Mouse (Mus musculus) midbrain, embryonic 15.5 days (tissue): ENCODE measurements around the gene Mlph. TPM values are rescaled to one million over a fixed set of nuclear protein-coding genes. Genes with fewer than 3 reads are reported as not detected.

ENCODE experiments used
- ATAC-seq: fragments of 200-750 bp; cut with Nextera tagmentation; replicated peaks from 2 replicates; pipeline ENCODE4 v1.8.0; 2017; ENCODE audit warnings: moderate TSS enrichment
- H3K27ac ChIP-seq: fragments of 300-500 bp; sonication (generic); 2 replicates; pipeline ENCODE4 v1.5.1; 2015; ENCODE audit warnings: mild to moderate bottlenecking, inconsistent platforms
- H3K27me3 ChIP-seq: fragments of 300-500 bp; sonication (generic); replicated peaks from 2 replicates; pipeline ENCODE4 v1.6.1; 2015; ENCODE audit warnings: inconsistent platforms
- H3K36me3 ChIP-seq: fragments of 300-500 bp; sonication (generic); replicated peaks from 2 replicates; pipeline ENCODE4 v1.6.1; 2015; ENCODE audit warnings: inconsistent platforms
- H3K4me1 ChIP-seq: fragments of 300-500 bp; sonication (generic); 2 replicates; pipeline ENCODE4 v1.6.1; 2015; ENCODE audit warnings: inconsistent platforms
- H3K4me2 ChIP-seq: fragments of 300-500 bp; sonication (generic); 2 replicates; pipeline ENCODE4 v1.6.1; 2015; ENCODE audit warnings: inconsistent platforms, mild to moderate bottlenecking, moderate library complexity
- H3K4me3 ChIP-seq: fragments of 300-500 bp; sonication (generic); 2 replicates; pipeline ENCODE4 v1.5.1; 2015; ENCODE audit warnings: mild to moderate bottlenecking, inconsistent platforms
- H3K9ac ChIP-seq: fragments of 300-500 bp; sonication (generic); 2 replicates; pipeline ENCODE4 v1.6.1; 2015; ENCODE audit warnings: mild to moderate bottlenecking, inconsistent platforms
- H3K9me3 ChIP-seq: fragments of 300-500 bp; sonication (generic); 2 replicates; pipeline ENCODE4 v1.6.1; 2016; ENCODE audit warnings: inconsistent platforms
- WGBS: fragments of 180-500 bp; shearing (Covaris S2); methylation state at CpG from one replicate; pipeline ENCODE4 v1.1.7; 2015; ENCODE audit warnings: mixed read lengths; 5-methylcytosine and 5-hydroxymethylcytosine counted together
- polyA plus RNA-seq: library from polyadenylated mRNA; unstranded; fragments of >200 nt; fragmentation: Nextera tagmentation; extraction: Ambion mirVana; gene quantifications from 2 replicates; pipeline ENCODE4 v1.2.1, GENCODE M21; 2015

Mlph gene
- polyA plus RNA-seq, 1 experiment from 2014 or later, result 0.46 TPM

- H3K9ac ChIP-seq, result no peak overlapping the region
- H3K27me3 ChIP-seq, result no peaks in the 10 kb centered on the region
- H3K4me3 ChIP-seq, result no peak overlapping the region
- H3K36me3 ChIP-seq, result no peaks in the 10 kb centered on the region
- WGBS, result 87% methylated on average over 5 of the region's 5 CpGs
- H3K27ac ChIP-seq, result no peak overlapping the region
- H3K9me3 ChIP-seq, result no peaks in the 10 kb centered on the region
- peaks cover 4% of the 10 kb centered on the region; the same call in 1 of the 2 replicates for H3K4me1 ChIP-seq
- no peak overlapping the region for H3K4me2 ChIP-seq
- no peak for ATAC-seq
These were observed 15.1 kb upstream of the Mlph start for GRCm38 (mm10) chr1:90899816-90900215.

DNA sequence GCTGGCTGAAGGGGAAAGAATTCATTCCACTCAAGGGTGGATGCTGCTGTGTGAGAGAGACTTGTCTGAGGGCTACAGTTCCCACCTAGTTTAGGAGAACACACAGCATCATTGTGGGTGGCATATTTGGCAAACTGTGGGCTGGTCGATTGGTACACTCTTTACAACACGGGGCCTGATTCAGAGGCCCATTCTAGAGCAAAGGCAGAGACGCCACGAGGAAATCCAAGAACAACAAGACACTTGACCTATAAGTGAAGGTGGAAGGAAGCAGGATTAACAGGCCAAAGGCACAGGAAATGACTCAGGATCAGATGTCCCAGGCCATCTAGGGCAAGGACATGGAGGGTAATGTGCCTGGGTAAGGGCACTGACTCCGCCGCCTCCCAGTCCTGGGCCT is 14.5 kb upstream of the Mlph start:
- Histone ChIP-seq H3K4me3 (no peak overlapping the region), H3K9me3 (no peaks in the 10 kb centered on the region), H3K27ac (no peak overlapping the region), H3K27me3 (no peaks in the 10 kb centered on the region), H3K4me1 (peaks cover 4% of the 10 kb centered on the region; the same call in 1 of the 2 replicates), H3K36me3 (no peaks in the 10 kb centered on the region), H3K9ac (no peak overlapping the region), H3K4me2 (no peak overlapping the region)
- WGBS, result 89% methylated on average over 6 of the region's 6 CpGs
- ATAC-seq, result no peak

DNA sequence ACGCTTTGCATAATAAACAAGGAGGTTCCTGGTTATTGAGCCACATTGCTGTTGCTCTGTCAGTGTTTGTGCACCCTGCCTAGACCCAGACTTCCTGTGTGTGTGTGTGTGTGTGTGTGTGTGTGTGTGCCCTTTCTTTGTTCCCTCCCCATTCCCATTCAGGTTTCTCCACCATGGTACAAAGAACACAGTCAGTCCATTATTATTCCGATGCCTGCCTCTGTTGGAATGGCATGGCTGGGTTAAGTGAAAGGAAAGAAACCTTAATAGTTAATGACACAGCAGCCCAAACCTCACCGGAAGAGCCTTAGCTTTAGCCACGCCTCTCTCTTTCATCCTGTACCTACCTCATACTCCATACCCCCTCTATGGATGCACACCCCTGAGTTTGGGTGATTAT is 13.6 kb upstream of the Mlph start:
- Histone ChIP-seq H3K9me3 (no peaks in the 10 kb centered on the region), H3K27ac (no peak overlapping the region), H3K27me3 (no peaks in the 10 kb centered on the region), H3K36me3 (no peaks in the 10 kb centered on the region), H3K4me2 (no peak overlapping the region), H3K4me3 (no peak overlapping the region), H3K9ac (no peak overlapping the region), H3K4me1 (peaks cover 4% of the 10 kb centered on the region; the same call in 1 of the 2 replicates)
- no peak for ATAC-seq
- WGBS, result 55% methylated on average over 4 of the region's 4 CpGs

- Histone ChIP-seq H3K9me3 (no peaks in the 10 kb centered on the region), H3K27me3 (no peaks in the 10 kb centered on the region), H3K27ac (no peak overlapping the region), H3K4me3 (no peak overlapping the region), H3K4me1 (peaks cover 4% of the 10 kb centered on the region; the same call in 1 of the 2 replicates), H3K9ac (no peak overlapping the region), H3K4me2 (no peak overlapping the region), H3K36me3 (no peaks in the 10 kb centered on the region)
- no peak for ATAC-seq
- WGBS, result 78% methylated on average over 6 of the region's 6 CpGs
These were observed 13.1 kb upstream of the Mlph start for GRCm38 (mm10) chr1:90901681-90902208.

- Histone ChIP-seq H3K4me3 (no peak overlapping the region), H3K4me1 (peaks cover 4% of the 10 kb centered on the region; the same call in 1 of the 2 replicates), H3K4me2 (no peak overlapping the region), H3K27me3 (no peaks in the 10 kb centered on the region), H3K27ac (no peak overlapping the region), H3K9ac (no peak overlapping the region), H3K36me3 (no peaks in the 10 kb centered on the region), H3K9me3 (no peaks in the 10 kb centered on the region)
- 83% methylated on average over 3 of the region's 3 CpGs for WGBS
- no peak for ATAC-seq
These were observed 12.1 kb upstream of the Mlph start for GRCm38 (mm10) chr1:90902751-90903150.

- peaks cover 4% of the 10 kb centered on the region; the same call in 1 of the 2 replicates for H3K4me1 ChIP-seq
- ATAC-seq, result no peak
- H3K36me3 ChIP-seq, result no peaks in the 10 kb centered on the region
- H3K4me2 ChIP-seq, result no peak overlapping the region
- H3K9ac ChIP-seq, result no peak overlapping the region
- H3K9me3 ChIP-seq, result no peaks in the 10 kb centered on the region
- 59% methylated on average over 3 of the region's 3 CpGs for WGBS
- no peaks in the 10 kb centered on the region for H3K27me3 ChIP-seq
- no peak overlapping the region for H3K27ac ChIP-seq
- H3K4me3 ChIP-seq, result no peak overlapping the region
These were observed 11.5 kb upstream of the Mlph start for GRCm38 (mm10) chr1:90903211-90903945.

- Histone ChIP-seq H3K27me3 (no peaks in the 10 kb centered on the region), H3K4me3 (no peak overlapping the region), H3K36me3 (no peaks in the 10 kb centered on the region), H3K9me3 (no peaks in the 10 kb centered on the region), H3K4me2 (no peak overlapping the region), H3K4me1 (peaks cover 4% of the 10 kb centered on the region; the same call in 1 of the 2 replicates), H3K9ac (no peak overlapping the region), H3K27ac (no peak overlapping the region)
- ATAC-seq, result no peak
- 67% methylated on average over 8 of the region's 8 CpGs for WGBS
These were observed 10.9 kb upstream of the Mlph start for GRCm38 (mm10) chr1:90903971-90904458.

DNA sequence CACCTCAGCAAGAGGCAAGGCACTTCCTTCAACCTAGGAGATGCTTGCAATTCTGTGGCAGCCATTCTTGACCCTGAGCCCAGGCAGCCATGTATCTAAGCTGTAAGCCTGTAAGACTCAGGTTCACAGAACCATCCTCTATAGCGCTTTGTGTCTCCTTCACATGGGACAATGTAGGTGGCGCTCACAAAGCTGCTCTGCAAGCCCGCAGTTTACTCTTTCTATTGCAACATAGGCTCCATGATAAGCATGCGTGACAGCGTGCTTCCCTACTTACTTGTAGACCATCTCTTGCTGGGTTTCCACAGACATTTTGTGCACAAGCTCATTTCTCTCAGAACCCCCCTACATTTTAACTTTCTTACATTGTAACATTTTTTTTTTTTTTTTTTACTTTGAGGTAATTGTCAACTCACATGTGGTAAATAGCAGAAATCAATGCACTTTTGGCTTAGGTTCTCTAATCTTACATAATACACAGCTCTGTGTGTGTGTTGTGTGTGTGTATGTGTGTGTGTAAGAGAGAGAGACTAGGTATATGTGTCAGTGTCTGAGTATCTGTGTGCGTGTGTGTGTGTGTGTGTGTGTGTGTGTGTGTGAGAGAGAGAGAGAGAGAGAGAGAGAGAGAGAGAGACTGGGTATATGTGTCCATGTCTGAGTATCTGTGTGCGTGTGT is 10.0 kb upstream of the Mlph start:
- H3K27me3 ChIP-seq, result no peaks in the 10 kb centered on the region
- H3K9me3 ChIP-seq, result no peaks in the 10 kb centered on the region
- WGBS, result 85% methylated on average over 7 of the region's 7 CpGs
- no peak overlapping the region for H3K4me2 ChIP-seq
- no peak for ATAC-seq
- no peaks in the 10 kb centered on the region for H3K36me3 ChIP-seq
- H3K4me1 ChIP-seq, result peaks cover 5% of the 10 kb centered on the region; the same call in 1 of the 2 replicates
- H3K27ac ChIP-seq, result no peak overlapping the region
- H3K9ac ChIP-seq, result no peak overlapping the region
- no peak overlapping the region for H3K4me3 ChIP-seq

DNA sequence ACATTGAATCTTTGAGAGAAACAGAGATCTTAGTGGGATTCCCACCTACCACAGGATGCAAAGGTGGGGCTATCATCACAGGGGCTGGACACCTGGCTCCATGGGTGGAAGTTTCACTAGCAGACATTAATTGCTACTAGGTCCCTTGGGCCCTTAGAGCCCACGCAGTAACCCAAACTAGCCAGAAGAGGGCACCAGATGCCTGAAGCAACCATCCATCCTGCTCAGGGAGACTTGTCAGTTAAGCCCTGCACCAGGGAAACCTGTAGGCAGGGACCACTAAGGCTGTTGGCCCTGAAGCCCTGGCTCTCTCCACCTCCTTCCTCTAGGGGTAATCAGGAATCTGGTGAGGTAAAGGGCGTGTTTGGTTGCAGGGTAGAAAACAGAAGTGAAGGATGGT is 8.5 kb upstream of the Mlph start:
- H3K27ac ChIP-seq, result no peak overlapping the region
- no peak overlapping the region for H3K4me2 ChIP-seq
- H3K9ac ChIP-seq, result no peak overlapping the region
- H3K4me3 ChIP-seq, result no peak overlapping the region
- H3K9me3 ChIP-seq, result no peaks in the 10 kb centered on the region
- ATAC-seq, result no peak
- no peaks in the 10 kb centered on the region for H3K36me3 ChIP-seq
- peaks cover 8% of the 10 kb centered on the region; the same call in 1 of the 2 replicates for H3K4me1 ChIP-seq
- WGBS, result 7% methylated on average over 2 of the region's 2 CpGs
- H3K27me3 ChIP-seq, result no peaks in the 10 kb centered on the region

DNA sequence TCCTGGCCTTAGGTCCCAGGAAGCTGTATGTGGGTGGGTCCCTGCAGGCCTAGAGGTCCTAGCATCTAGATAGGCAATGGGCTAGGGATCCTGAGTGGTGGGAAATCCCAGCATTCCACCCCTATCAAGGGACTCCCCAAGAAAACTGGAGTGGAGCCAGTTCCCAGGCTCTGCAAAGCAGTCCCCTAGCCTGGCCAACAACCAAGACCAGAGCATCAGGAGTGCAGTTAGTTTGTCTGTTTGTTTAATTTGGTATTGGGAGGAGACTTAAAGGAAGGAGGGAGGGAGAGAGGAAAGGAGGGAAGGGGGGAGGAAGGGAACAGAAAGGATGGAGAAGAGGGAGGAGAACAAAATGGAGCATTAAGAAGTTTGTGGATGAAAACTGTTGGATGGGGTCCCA is 5.7 kb upstream of the Mlph start:
- H3K4me1 ChIP-seq, result peaks cover 4% of the 10 kb centered on the region; the same call in 1 of the 2 replicates
- H3K9me3 ChIP-seq, result no peaks in the 10 kb centered on the region
- H3K27ac ChIP-seq, result no peak overlapping the region
- no peaks in the 10 kb centered on the region for H3K27me3 ChIP-seq
- no peak overlapping the region for H3K4me2 ChIP-seq
- no peak for ATAC-seq
- H3K36me3 ChIP-seq, result no peaks in the 10 kb centered on the region
- no peak overlapping the region for H3K9ac ChIP-seq
- H3K4me3 ChIP-seq, result no peak overlapping the region

- Histone ChIP-seq H3K9me3 (no peaks in the 10 kb centered on the region), H3K36me3 (no peaks in the 10 kb centered on the region), H3K4me3 (no peak overlapping the region), H3K4me1 (peaks cover 4% of the 10 kb centered on the region; the same call in 1 of the 2 replicates), H3K27ac (no peak overlapping the region), H3K4me2 (peak overlapping the region; percentile 6), H3K27me3 (no peaks in the 10 kb centered on the region), H3K9ac (no peak overlapping the region)
- WGBS, result 30% methylated on average over 17 of the region's 17 CpGs
- ATAC-seq, result no peak
These were observed 5.2 kb upstream of the Mlph start for GRCm38 (mm10) chr1:90909631-90910152.

GRCm38 (mm10) chr1:90913231-90913630 is 1.7 kb upstream of the Mlph start:
- Histone ChIP-seq H3K4me2 (no peak overlapping the region), H3K9me3 (no peaks in the 10 kb centered on the region), H3K27ac (no peak overlapping the region), H3K9ac (no peak overlapping the region), H3K27me3 (no peaks in the 10 kb centered on the region), H3K36me3 (no peaks in the 10 kb centered on the region), H3K4me1 (peaks cover 10% of the 10 kb centered on the region; the same call in 1 of the 2 replicates), H3K4me3 (no peak overlapping the region)
- no peak for ATAC-seq
- 62% methylated on average over 6 of the region's 6 CpGs for WGBS
